Mouse (Mus musculus) thymus, adult 2 months (tissue): ENCODE measurements at regions not wholly inside any gene's neighbourhood (a gene's known extent, or its start where the extent isn't known, plus 50 kb on each side); places are given as distances from the start of the nearest gene placed in this dataset.

ENCODE experiments used
- DNase-seq: peaks from one replicate; pipeline ENCODE4 v3.0.0; 2021
- H3K27ac ChIP-seq: fragments of 200-500 bp; 2 replicates; pipeline ENCODE4 v1.5.1; 2012; ENCODE audit warnings: low read length, control low read depth; ENCODE audit not compliant: control insufficient read depth, insufficient read depth
- H3K27me3 ChIP-seq: fragments of 200-500 bp; 2 replicates; pipeline ENCODE4 v1.6.1; 2012; ENCODE audit warnings: mild to moderate bottlenecking, low read length, moderate library complexity, mixed read lengths; ENCODE audit not compliant: control insufficient read depth, insufficient read depth
- H3K36me3 ChIP-seq: fragments of 200-500 bp; 2 replicates; pipeline ENCODE4 v1.6.1; 2012; ENCODE audit warnings: mild to moderate bottlenecking, low read length, moderate library complexity; ENCODE audit not compliant: control insufficient read depth, insufficient read depth
- H3K4me1 ChIP-seq: fragments of 200-500 bp; replicated peaks from 2 replicates; pipeline ENCODE4 v1.6.1; 2012; ENCODE audit warnings: low read length; ENCODE audit not compliant: control insufficient read depth, insufficient read depth
- H3K4me3 ChIP-seq: fragments of 200-500 bp; 2 replicates; pipeline ENCODE4 v1.5.1; 2012; ENCODE audit warnings: mild to moderate bottlenecking, low read length, control low read depth, moderate library complexity; ENCODE audit not compliant: control insufficient read depth, insufficient read depth
- CTCF ChIP-seq: fragments of 200-500 bp; IDR thresholded peaks from 2 replicates; pipeline ENCODE4 v1.5.1; 2012; ENCODE audit warnings: mild to moderate bottlenecking, control low read depth, low read length, moderate library complexity, borderline replicate concordance; ENCODE audit not compliant: control insufficient read depth, poor library complexity, insufficient read depth; ENCODE audit errors: extremely low read depth
- POLR2A ChIP-seq: fragments of 200-500 bp; IDR thresholded peaks from 2 replicates; pipeline ENCODE4 v1.6.1; 2012; ENCODE audit warnings: mild to moderate bottlenecking, low read length, control low read depth, moderate library complexity; ENCODE audit not compliant: control insufficient read depth, poor library complexity, insufficient read depth; ENCODE audit errors: extremely low read depth
- WGBS: fragments of 180-500 bp; shearing (Covaris S2); methylation state at CpG from one replicate; pipeline ENCODE4 v1.1.7; 2018; 5-methylcytosine and 5-hydroxymethylcytosine counted together

DNA sequence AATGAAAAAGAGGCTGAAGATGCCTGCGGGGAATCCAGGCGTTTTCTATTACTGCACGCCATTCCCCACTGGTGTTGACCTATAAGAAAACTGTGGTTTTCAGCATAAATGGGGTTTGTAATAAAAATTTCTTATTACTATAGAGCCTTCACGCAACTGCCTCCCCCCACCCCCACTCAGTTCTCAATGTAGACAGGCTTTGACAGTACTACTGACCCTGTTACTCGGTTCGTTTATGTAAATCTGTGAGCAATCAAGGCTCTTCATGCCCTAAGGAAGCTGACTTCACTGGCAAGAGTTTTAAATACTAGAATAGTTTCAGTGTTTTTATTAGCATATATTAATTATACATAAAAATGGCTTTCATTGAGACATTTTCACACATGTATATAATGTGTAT lies 70.9 kb upstream of the Tmtc1 start:
- no peak overlapping the region for H3K27ac ChIP-seq
- no peak overlapping the region for H3K4me3 ChIP-seq
- no peaks in the 10 kb centered on the region for H3K36me3 ChIP-seq
- TF ChIP-seq POLR2A (no peak), CTCF (no peak)
- H3K27me3 ChIP-seq = no peaks in the 10 kb centered on the region
- WGBS = 99% methylated on average over 6 of the region's 6 CpGs
- no peak for DNase-seq
- no peaks in the 10 kb centered on the region for H3K4me1 ChIP-seq

DNA sequence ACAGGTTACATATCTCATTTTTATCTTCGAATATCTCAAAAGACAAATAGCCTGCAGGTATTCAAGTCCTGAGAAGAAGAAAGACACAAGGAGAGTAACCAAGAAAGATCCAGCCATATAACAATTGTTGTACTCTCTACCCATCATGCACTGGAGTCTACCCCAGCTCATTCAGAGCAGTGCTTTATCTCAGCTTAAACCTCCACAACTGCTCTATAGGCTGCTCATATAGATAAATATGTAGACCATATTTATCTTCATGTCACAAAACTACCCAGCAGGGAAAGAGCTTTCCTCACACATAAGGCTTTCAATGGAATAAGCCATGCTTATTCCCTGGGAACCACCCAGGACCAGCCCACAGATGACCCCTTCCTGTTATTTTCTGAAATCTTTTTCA lies 70.5 kb upstream of the Tmtc1 start:
- no peak overlapping the region for H3K27ac ChIP-seq
- TF ChIP-seq POLR2A (no peak), CTCF (no peak)
- H3K4me3 ChIP-seq = no peak overlapping the region
- no peaks in the 10 kb centered on the region for H3K36me3 ChIP-seq
- DNase-seq = no peak
- 89% methylated on average over 1 of the region's 1 CpGs for WGBS
- no peaks in the 10 kb centered on the region for H3K4me1 ChIP-seq
- H3K27me3 ChIP-seq = no peaks in the 10 kb centered on the region

DNA sequence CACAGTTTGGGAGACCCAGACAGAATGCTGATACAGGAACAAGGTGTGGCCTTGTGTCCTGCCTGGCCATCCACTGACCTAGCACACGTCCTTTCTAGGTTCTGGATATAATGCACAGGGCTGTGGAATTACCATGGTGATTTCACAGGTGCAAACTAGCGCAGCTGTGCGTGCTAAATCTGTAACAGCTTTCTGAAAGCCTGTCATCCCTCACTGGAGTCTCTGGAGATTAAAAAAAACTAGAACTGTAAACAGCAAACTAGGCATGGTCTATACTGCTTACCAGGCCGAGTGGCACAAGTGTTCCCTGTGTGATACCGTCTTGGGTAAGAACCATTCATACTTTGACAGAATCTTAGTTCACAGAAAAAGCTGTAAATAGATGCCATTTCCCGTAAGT lies 69.9 kb upstream of the Tmtc1 start:
- H3K36me3 ChIP-seq = no peaks in the 10 kb centered on the region
- H3K27me3 ChIP-seq = no peaks in the 10 kb centered on the region
- H3K4me3 ChIP-seq = no peak overlapping the region
- H3K27ac ChIP-seq = no peak overlapping the region
- TF ChIP-seq POLR2A = no peak
- TF ChIP-seq CTCF = no peak
- WGBS = 95% methylated on average over 6 of the region's 6 CpGs
- no peak for DNase-seq
- no peaks in the 10 kb centered on the region for H3K4me1 ChIP-seq

DNA sequence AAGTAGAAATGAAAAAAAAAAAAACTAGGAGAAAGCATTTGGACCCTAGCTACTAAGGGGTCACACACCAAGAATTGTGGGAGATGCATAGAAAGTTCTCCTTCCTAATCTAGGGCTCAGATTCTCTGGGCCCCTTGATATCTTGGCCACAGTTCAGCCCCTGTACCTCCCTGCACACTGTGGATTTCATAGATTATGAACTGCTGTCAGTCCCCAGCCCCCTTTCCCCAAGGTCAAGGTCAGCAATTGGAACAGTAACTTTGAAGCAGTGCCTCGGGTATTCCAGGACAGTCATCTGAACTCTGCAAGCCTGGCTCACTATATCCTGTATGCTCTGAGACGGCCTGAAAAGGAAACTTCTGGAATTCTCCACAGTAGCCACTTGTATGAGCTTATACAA lies 68.9 kb upstream of the Tmtc1 start:
- 80% methylated on average over 2 of the region's 2 CpGs for WGBS

DNA sequence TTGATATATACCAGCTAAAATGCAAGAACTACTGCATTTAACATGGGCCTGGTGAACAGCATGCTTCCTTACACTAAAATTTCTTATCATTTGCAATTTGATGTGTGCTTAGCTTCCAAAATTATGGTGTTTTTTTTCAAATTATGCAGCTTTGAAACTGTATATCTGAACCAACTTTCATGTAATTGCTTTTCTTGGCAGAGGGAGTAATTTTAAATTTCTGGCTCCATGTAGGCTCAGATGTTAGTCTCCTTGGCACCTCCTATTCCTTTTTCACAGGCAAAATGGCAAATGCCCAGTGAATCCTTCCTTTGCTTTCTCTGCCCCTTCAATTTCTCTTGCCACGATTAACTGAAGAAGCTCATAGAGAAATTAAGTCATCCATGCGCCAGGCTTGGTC lies 61.1 kb upstream of the Tmtc1 start:
- no peaks in the 10 kb centered on the region for H3K36me3 ChIP-seq
- H3K4me3 ChIP-seq = no peak overlapping the region
- no peak overlapping the region for H3K27ac ChIP-seq
- no peaks in the 10 kb centered on the region for H3K4me1 ChIP-seq
- WGBS = 93% methylated on average over 2 of the region's 2 CpGs
- DNase-seq = no peak
- H3K27me3 ChIP-seq = no peaks in the 10 kb centered on the region
- no peak for TF ChIP-seq CTCF
- TF ChIP-seq POLR2A = no peak

More for the DNA sequence above, 68.9 kb upstream of the Tmtc1 start:
- no peaks in the 10 kb centered on the region for H3K36me3 ChIP-seq
- H3K4me1 ChIP-seq = no peaks in the 10 kb centered on the region
- no peak overlapping the region for H3K27ac ChIP-seq
- no peak overlapping the region for H3K4me3 ChIP-seq
- no peaks in the 10 kb centered on the region for H3K27me3 ChIP-seq
- no peak for TF ChIP-seq CTCF
- TF ChIP-seq POLR2A = no peak
- DNase-seq = no peak

DNA sequence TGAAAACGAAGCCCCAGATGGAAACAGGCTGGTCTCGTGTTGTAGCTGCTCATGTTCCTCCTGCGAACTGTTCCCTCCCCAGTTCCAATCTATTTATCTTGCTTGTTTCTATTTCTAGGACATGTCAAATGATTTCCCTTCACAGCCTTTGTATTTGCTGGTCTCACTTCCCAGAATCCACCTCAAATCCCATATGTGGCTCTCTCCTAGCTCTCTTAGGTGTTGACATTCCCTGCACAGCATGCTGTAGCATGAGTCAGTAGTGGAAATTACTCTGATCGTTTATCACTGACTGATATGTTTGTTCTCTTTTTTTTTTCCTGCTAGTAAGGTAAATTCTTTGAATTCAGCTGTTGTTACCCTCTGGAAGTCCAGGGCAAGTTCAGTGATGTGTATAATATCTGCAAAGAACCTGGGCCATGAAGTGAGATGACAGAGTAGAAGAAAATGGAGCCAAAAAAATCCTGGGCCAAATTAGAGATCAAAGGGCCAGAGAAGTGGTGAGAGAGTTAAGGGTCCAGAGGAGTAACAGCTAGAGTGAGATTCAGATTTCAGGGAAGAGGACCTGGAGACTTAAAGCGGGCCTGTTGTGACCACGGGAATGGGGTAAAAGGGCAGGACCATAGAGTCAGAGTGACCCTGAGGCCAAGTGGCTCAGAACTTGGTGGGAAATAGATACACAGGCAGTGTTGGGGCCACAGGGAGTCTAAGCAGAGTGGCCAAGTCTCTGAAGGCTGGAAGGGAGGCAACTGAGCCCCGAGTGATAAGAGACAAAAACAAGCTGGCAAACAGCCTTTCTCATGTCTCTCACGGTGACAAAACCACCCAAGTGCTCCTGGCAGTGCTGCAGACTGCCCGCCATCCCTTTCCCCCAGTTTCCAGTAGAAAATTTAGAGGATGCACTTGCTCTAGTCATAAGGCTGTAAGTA lies 56.3 kb upstream of the Tmtc1 start:
- Histone ChIP-seq H3K4me1 (0 out of 2 replicates have a peak, but pooled peaks cover 2% of the 10 kb centered on the region), H3K4me3 (no peak overlapping the region), H3K27ac (no peak overlapping the region), H3K27me3 (no peaks in the 10 kb centered on the region), H3K36me3 (no peaks in the 10 kb centered on the region)
- no peak for DNase-seq
- 78% methylated on average over 9 of the region's 9 CpGs for WGBS
- TF ChIP-seq POLR2A = no peak
- TF ChIP-seq CTCF = no peak
